Mouse (Mus musculus) kidney, embryonic 14.5 days (tissue): ENCODE measurements around the gene Smchd1. TPM values are rescaled to one million over a fixed set of nuclear protein-coding genes. Genes with fewer than 3 reads are reported as not detected.
"Not testable (repeated sequence)": the region's sequence is repeated elsewhere in the genome, so short reads cannot be mapped to it uniquely, and the experiment has no call there.

ENCODE experiments used
- ATAC-seq: fragments of 200-750 bp; cut with Nextera tagmentation; 2 replicates; pipeline ENCODE4 v1.8.0; 2017; ENCODE audit warnings: moderate number of reproducible peaks, mild to moderate bottlenecking, moderate TSS enrichment, moderate library complexity; ENCODE audit not compliant: low FRiP score, low TSS enrichment
- H3K27ac ChIP-seq: fragments of 300-500 bp; sonication (generic); 2 replicates; pipeline ENCODE4 v1.5.1; 2014; ENCODE audit warnings: low read depth, mild to moderate bottlenecking, low read length, moderate library complexity, mixed read lengths
- H3K27me3 ChIP-seq: fragments of 300-500 bp; sonication (generic); 2 replicates; pipeline ENCODE4 v1.6.1; 2014; ENCODE audit warnings: mild to moderate bottlenecking, low read length; ENCODE audit not compliant: control insufficient read depth, insufficient read depth
- H3K36me3 ChIP-seq: fragments of 300-500 bp; sonication (generic); 2 replicates; pipeline ENCODE4 v1.6.1; 2014; ENCODE audit warnings: low read length, mixed read lengths; ENCODE audit not compliant: control insufficient read depth, insufficient read depth
- H3K4me1 ChIP-seq: fragments of 300-500 bp; sonication (generic); 2 replicates; pipeline ENCODE4 v1.6.1; 2014; ENCODE audit warnings: low read length, mixed read lengths; ENCODE audit not compliant: control insufficient read depth, insufficient read depth
- H3K4me2 ChIP-seq: fragments of 300-500 bp; sonication (generic); replicated peaks from 2 replicates; pipeline ENCODE4 v1.6.1; 2014; ENCODE audit warnings: low read depth, mild to moderate bottlenecking, low read length
- H3K4me3 ChIP-seq: fragments of 300-500 bp; sonication (generic); 2 replicates; pipeline ENCODE4 v1.5.1; 2014; ENCODE audit warnings: mild to moderate bottlenecking, low read length
- H3K9ac ChIP-seq: fragments of 300-500 bp; sonication (generic); 2 replicates; pipeline ENCODE4 v1.6.1; 2014; ENCODE audit warnings: low read depth, mild to moderate bottlenecking, low read length, moderate library complexity
- H3K9me3 ChIP-seq: fragments of 300-500 bp; sonication (generic); 2 replicates; pipeline ENCODE4 v1.6.1; 2016; ENCODE audit warnings: low read length; ENCODE audit not compliant: control insufficient read depth
- WGBS: fragments of 180-500 bp; shearing (Covaris S2); extraction: QIAGEN DNeasy Blood & Tissue Kit; methylation state at CpG from one replicate; pipeline ENCODE4 v1.1.7; 2014; 5-methylcytosine and 5-hydroxymethylcytosine counted together
- polyA plus RNA-seq: library from polyadenylated mRNA; unstranded; fragments of >200 nt; fragmentation: Nextera tagmentation; extraction: Ambion mirVana; gene quantifications from 2 replicates; pipeline ENCODE4 v1.2.1, GENCODE M21; 2014

Smchd1 gene
- polyA plus RNA-seq, 1 experiment from 2014 or later: 116 TPM

DNA sequence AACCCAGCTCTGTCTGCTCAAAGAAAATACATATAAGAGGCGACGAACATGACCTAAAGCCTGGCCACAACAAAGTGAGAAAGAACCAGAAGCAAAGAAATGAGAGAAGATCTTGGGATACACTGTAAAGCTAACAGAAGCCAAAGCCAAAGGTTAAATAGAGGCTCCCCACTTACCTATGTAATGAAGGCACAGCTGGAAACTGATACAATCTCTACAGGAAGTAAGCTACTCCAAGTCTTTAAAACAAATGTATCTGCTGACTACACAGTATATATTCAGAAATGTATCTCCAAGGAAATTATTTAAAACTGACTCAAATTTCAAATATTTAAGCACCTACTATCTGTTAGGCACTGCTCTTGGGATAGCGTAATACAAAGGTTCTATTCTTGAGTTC is 14.8 kb downstream of the Smchd1 start:
- no peak overlapping the region for H3K9ac ChIP-seq
- no peaks in the 10 kb centered on the region for H3K27me3 ChIP-seq
- no peaks in the 10 kb centered on the region for H3K9me3 ChIP-seq
- no peak for ATAC-seq
- H3K4me2 ChIP-seq: no peak overlapping the region
- 91% methylated on average over 3 of the region's 3 CpGs for WGBS
- H3K4me3 ChIP-seq: no peak overlapping the region
- no peaks in the 10 kb centered on the region for H3K4me1 ChIP-seq
- H3K27ac ChIP-seq: no peak overlapping the region
- H3K36me3 ChIP-seq: peaks cover 29% of the 10 kb centered on the region

DNA sequence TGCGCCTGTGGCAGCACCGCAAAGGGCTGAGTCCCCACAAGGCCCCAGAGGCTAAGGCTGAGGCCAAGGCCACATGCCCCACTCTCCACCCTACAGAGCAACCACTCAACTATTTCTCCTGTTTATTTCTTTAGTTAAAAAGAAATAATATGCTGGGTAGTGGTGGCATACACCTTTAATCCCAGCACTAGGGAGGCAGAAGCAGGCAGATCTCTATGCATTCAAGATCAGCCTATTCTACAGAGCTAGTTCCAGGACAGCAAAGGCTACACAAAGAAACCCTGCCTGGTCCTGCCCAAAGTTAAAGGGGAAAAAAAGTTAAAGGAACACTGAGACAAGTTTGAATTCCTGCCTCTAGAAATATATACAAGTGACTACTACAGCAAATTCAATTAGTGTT is 15.3 kb downstream of the Smchd1 start, which contains the start of gene Gm4707:
Gene Gm4707, minus strand, starts transcription at position 101 of the 400 bp plus-strand sequence.
- H3K9ac ChIP-seq: no peak within 1 kb of the TSS
- no peaks in the 10 kb centered on the region for H3K9me3 ChIP-seq
- H3K27ac ChIP-seq: no peak within 1 kb of the TSS
- no peaks in the 10 kb centered on the region for H3K4me1 ChIP-seq
- no peak within 1 kb of the TSS for H3K4me3 ChIP-seq
- H3K4me2 ChIP-seq: no peak within 1 kb of the TSS
- WGBS: 97% methylated on average over 2 of the region's 2 CpGs
- H3K27me3 ChIP-seq: no peaks in the 10 kb centered on the region
- no peak for ATAC-seq
- H3K36me3 ChIP-seq: peaks cover 32% of the 10 kb centered on the region

DNA sequence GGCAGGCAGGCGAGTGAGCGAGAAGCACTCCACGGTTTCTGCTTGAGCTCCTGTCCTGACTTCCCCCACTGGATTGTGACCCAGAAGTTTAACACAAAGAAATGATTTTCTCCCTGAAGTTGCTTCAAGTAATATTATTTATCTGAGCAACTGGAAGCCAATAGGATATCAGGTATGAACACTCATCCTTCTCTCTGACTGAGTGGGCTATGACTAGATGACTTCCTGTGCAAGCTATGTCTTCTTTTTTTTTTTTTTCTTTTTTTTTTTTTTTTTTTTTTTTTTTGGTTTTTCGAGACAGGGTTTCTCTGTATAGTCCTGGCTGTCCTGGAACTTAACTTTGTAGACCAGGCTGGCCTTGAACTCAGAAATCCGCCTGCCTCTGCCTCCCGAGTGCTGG is 17.8 kb downstream of the Smchd1 start:
- not testable (repeated sequence) for H3K4me1 ChIP-seq, H3K9ac ChIP-seq, H3K27me3 ChIP-seq, H3K9me3 ChIP-seq, H3K4me3 ChIP-seq, H3K27ac ChIP-seq, ATAC-seq, H3K4me2 ChIP-seq
- peaks cover 37% of the 10 kb centered on the region for H3K36me3 ChIP-seq
- 93% methylated on average over 6 of the region's 6 CpGs for WGBS

DNA sequence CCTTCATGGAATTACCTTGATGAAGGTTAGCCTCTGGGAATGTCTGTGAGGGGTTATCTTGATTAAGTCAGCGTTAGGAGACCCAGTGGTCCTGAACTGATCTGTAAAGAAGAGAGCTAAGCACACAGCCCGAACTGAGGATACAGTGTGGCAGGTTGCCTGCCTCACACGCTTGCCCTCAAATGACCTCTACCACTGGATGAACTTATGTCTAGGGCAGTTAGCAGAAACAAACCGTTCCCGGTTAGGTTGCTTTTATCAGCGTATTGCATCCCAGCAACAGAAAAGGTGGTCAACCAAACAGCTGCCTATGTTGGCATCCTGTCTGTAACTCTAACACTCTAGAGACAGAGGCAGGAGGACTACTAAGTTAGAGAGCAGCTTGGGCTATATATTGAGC is 30.0 kb downstream of the Smchd1 start:
- H3K4me3 ChIP-seq: no peak overlapping the region
- ATAC-seq: no peak
- no peaks in the 10 kb centered on the region for H3K9me3 ChIP-seq
- H3K9ac ChIP-seq: no peak overlapping the region
- H3K27me3 ChIP-seq: no peaks in the 10 kb centered on the region
- no peaks in the 10 kb centered on the region for H3K4me1 ChIP-seq
- H3K4me2 ChIP-seq: no peak overlapping the region
- H3K27ac ChIP-seq: no peak overlapping the region
- WGBS: 92% methylated on average over 6 of the region's 6 CpGs
- H3K36me3 ChIP-seq: peaks cover 21% of the 10 kb centered on the region

DNA sequence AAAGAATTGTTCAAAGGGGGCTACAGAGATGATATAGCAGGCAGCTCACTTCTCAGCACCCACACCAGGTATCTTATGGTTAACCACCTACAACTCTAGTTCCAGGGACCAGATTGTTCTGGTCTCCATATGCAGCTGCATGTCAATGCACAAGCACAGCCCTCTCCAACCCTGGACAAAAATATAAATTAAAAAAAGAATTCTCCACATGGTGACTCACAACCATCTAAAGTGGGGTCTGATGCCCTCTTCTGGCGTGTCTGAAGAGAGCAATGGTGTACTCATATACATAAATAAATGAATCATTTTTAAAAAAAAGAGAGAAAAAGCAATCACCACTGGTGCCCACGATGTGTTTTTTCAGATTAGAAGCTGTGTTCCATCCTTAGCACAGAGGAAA is 30.4 kb downstream of the Smchd1 start:
- Histone ChIP-seq H3K9ac (no peak overlapping the region), H3K9me3 (no peaks in the 10 kb centered on the region), H3K27me3 (no peaks in the 10 kb centered on the region), H3K4me1 (no peaks in the 10 kb centered on the region), H3K4me2 (no peak overlapping the region), H3K36me3 (peaks cover 21% of the 10 kb centered on the region), H3K27ac (no peak overlapping the region), H3K4me3 (no peak overlapping the region)
- WGBS: 93% methylated on average over 2 of the region's 2 CpGs
- no peak for ATAC-seq

DNA sequence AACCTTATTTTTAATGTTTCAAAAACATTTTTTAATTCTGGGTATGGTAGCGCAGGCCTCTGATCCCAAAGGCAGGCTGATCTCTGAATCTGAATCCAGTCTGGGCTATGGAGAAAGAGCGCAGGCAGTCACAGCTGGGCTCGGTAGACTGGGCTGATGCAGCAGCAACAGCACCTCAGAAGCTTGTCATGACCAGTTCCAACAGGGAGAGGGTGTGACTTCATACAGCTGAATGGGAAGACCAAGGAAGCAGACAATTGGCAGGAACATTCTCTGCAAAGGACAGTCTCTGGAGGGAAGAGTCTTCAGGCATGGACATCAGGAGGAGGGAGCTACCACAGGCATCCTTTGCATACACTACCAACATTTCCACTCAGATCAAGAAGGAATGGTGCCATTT is 31.0 kb downstream of the Smchd1 start:
- H3K27me3 ChIP-seq: no peaks in the 10 kb centered on the region
- no peak overlapping the region for H3K9ac ChIP-seq
- H3K9me3 ChIP-seq: no peaks in the 10 kb centered on the region
- H3K4me3 ChIP-seq: no peak overlapping the region
- 92% methylated on average over 3 of the region's 3 CpGs for WGBS
- no peak overlapping the region for H3K4me2 ChIP-seq
- H3K36me3 ChIP-seq: peaks cover 21% of the 10 kb centered on the region
- H3K27ac ChIP-seq: no peak overlapping the region
- no peaks in the 10 kb centered on the region for H3K4me1 ChIP-seq
- no peak for ATAC-seq

DNA sequence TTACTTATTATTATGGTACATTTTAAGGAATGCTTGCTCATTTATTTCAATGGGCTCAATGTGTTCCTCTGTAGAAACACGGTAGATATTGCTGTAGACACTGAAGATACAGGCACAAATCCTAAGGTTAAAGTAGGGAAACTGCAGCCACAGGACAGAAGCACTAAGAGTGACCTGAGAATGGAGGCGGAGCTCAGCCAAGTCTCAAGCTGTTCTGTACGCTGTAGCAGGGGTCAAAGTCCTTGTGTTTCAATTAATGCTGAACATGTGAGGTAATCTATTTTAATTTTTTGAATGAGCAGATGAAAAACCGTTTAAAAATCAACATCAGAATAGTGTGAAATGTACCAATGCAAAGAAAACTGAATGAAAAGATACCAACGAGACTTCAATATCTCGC is 31.9 kb downstream of the Smchd1 start:
- Histone ChIP-seq H3K4me1 (no peaks in the 10 kb centered on the region), H3K9ac (no peak overlapping the region), H3K27ac (no peak overlapping the region), H3K27me3 (no peaks in the 10 kb centered on the region), H3K36me3 (peaks cover 21% of the 10 kb centered on the region), H3K4me3 (no peak overlapping the region), H3K9me3 (no peaks in the 10 kb centered on the region), H3K4me2 (no peak overlapping the region)
- no peak for ATAC-seq
- 90% methylated on average over 6 of the region's 6 CpGs for WGBS

DNA sequence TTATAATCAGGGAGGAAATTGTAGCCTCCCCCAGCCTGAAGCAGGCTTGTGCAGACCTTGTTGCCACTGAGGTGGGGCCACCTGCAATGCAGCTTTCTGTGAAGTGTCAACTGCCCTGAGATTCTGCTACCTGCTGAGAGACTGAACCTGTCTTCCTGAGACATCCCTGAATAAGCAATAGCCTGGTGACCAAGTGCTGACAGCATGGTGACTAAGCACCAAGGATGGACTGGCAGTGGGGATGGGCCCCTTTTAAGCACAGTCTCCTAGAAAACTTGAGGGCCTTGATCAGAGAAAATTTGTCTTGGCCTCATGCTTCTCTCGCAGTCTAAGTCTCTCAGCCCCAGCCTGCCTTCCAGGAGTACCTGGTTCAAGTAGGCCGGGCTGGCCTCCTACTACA is 52.6 kb downstream of the Smchd1 start:
- ATAC-seq, H3K27ac ChIP-seq, H3K4me2 ChIP-seq, H3K9ac ChIP-seq, H3K27me3 ChIP-seq, H3K4me1 ChIP-seq, H3K4me3 ChIP-seq: not testable (repeated sequence)
- Histone ChIP-seq H3K9me3 (peaks cover 13% of the 10 kb centered on the region; the same call in 1 of the 2 replicates), H3K36me3 (peaks cover 45% of the 10 kb centered on the region)
- 96% methylated on average over 2 of the region's 2 CpGs for WGBS

DNA sequence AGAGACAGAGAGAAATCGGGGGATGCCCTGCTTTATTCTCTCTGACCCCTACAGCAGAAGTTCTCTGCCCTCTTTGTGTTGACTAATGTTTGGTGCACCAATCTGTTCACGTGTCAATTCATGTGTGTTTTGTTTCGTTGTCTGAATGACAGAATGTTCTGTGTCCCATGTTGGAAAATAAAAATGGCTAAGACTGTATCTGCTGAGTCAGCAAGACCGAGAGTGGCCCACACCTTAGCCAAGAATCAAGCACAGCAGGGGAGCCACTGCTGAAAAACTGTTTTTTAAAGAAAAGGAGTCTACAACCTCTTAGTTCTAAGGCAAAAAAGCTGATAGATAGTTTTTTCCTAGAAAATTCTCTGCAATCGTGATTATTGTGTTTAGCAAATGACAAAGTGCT is 55.7 kb downstream of the Smchd1 start:
- Histone ChIP-seq H3K9me3 (peaks cover 13% of the 10 kb centered on the region; the same call in 1 of the 2 replicates), H3K36me3 (peaks cover 51% of the 10 kb centered on the region)
- H3K4me3 ChIP-seq, H3K27ac ChIP-seq, H3K4me2 ChIP-seq, H3K27me3 ChIP-seq, H3K4me1 ChIP-seq, ATAC-seq, H3K9ac ChIP-seq: not testable (repeated sequence)
- WGBS: 84% methylated on average over 5 of the region's 5 CpGs
